Comparison of ENCODE assay signal across 21 mouse cellular contexts in genomic region chr10:13238188-13238587, GRCm38 (mm10).
"Had no signal": no experiment of that assay in that cellular context is flagged by ENCODE, and none has a peak within 500 bp of the region (broad histone marks: within the 10 kb centered on the region; RNA-seq: fewer than 3 reads in every experiment).

No protein-coding gene starts in this region.

- ATAC-seq: lung, postnatal 0 days; midbrain, embryonic 16.5 days had no signal

- H3K4me1 ChIP-seq: neural tube, embryonic 15.5 days had no signal

- H3K4me2 ChIP-seq: lung, embryonic 15.5 days; midbrain, embryonic 12.5 days; neural tube, embryonic 13.5 days; neural tube, embryonic 15.5 days had no signal

- H3K9me3 ChIP-seq: lung, embryonic 15.5 days; megakaryocyte, embryonic 14.5 days; midbrain, embryonic 12.5 days; neural tube, embryonic 13.5 days; neural tube, embryonic 15.5 days had no signal

- H3K27ac ChIP-seq: lung, embryonic 15.5 days; macrophage; midbrain, embryonic 12.5 days; neural tube, embryonic 13.5 days; neural tube, embryonic 15.5 days had no signal

- DNase-seq: lung, adult 2 months; lung, postnatal 14 days; lung, postnatal 36 days; midbrain, embryonic 14.5 days; retina, postnatal 1 day; right cerebral cortex, adult 18-20 months; right cerebral cortex, postnatal 25 days; right cerebral cortex, postnatal 4 days; spleen, adult 18-20 months; thymus, adult 18-20 months; thymus, postnatal 14 days; thymus, postnatal 36 days had no signal

- H3K36me3 ChIP-seq: neural tube, embryonic 13.5 days; neural tube, embryonic 15.5 days had no signal

- H3K27me3 ChIP-seq: lung, embryonic 15.5 days; midbrain, embryonic 12.5 days; neural tube, embryonic 13.5 days; neural tube, embryonic 15.5 days had no signal

- H3K9ac ChIP-seq: lung, embryonic 15.5 days; midbrain, embryonic 12.5 days; neural tube, embryonic 13.5 days; neural tube, embryonic 15.5 days had no signal

- H3K4me3 ChIP-seq: lung, embryonic 15.5 days; megakaryocyte, embryonic 14.5 days; midbrain, embryonic 12.5 days; myocyte; neural tube, embryonic 13.5 days; neural tube, embryonic 15.5 days had no signal
